23 mouse cellular contexts compared by ENCODE assay signal in genomic region chr6:62205013-62205412, GRCm38 (mm10).
DNase-seq lines count a peak whose midpoint lies in the region; ATAC-seq and TF ChIP-seq lines count a peak whose summit lies in the region.
"Had no signal": no experiment of that assay in that cellular context is flagged by ENCODE, and none has a peak within 500 bp of the region (broad histone marks: within the 10 kb centered on the region; RNA-seq: fewer than 3 reads in every experiment).

No protein-coding gene starts in this region.

- no peak for TF ChIP-seq CTCF in lung, adult 2 months (IDR thresholded peaks at IDR 0.05; ENCODE audit: insufficient read depth, low read length)

- H3K4me3 ChIP-seq in midbrain, embryonic 14.5 days (replicated peaks; ENCODE audit: low read depth, low read length), result no peak overlapping the region
- no peak overlapping the region for H3K4me3 ChIP-seq in midbrain, embryonic 11.5 days (ENCODE audit: low read depth, low read length)
- H3K4me3 ChIP-seq in lung, adult 2 months (replicated peaks; ENCODE audit: extremely low read depth, low read depth, low read length), result no peak overlapping the region
- H3K4me3 ChIP-seq: embryonic facial prominence, embryonic 15.5 days; heart, embryonic 13.5 days; left cerebral cortex, adult 2 months; limb, embryonic 10.5 days; myocyte had no signal

- no peak overlapping the region for H3K9ac ChIP-seq in midbrain, embryonic 14.5 days (replicated peaks; ENCODE audit: low read length)
- H3K9ac ChIP-seq in midbrain, embryonic 11.5 days (ENCODE audit: low read length), result no peak overlapping the region
- H3K9ac ChIP-seq: embryonic facial prominence, embryonic 15.5 days; heart, embryonic 13.5 days had no signal

- no peak overlapping the region for H3K27ac ChIP-seq in midbrain, embryonic 14.5 days (replicated peaks; ENCODE audit: low read depth, low read length)
- H3K27ac ChIP-seq in midbrain, embryonic 11.5 days (ENCODE audit: low read depth, low read length), result no peak overlapping the region
- H3K27ac ChIP-seq: embryonic facial prominence, embryonic 15.5 days; heart, embryonic 13.5 days; left cerebral cortex, adult 2 months; limb, embryonic 10.5 days had no signal

- no peaks in the 10 kb centered on the region for H3K9me3 ChIP-seq in midbrain, embryonic 14.5 days (ENCODE audit: control insufficient read depth, low read length)
- no peaks in the 10 kb centered on the region for H3K9me3 ChIP-seq in midbrain, embryonic 11.5 days (ENCODE audit: control insufficient read depth, low read length)
- H3K9me3 ChIP-seq: embryonic facial prominence, embryonic 15.5 days; heart, embryonic 13.5 days; limb, embryonic 10.5 days had no signal

- H3K27me3 ChIP-seq in midbrain, embryonic 14.5 days (ENCODE audit: control insufficient read depth, insufficient read depth, low read length), result no peaks in the 10 kb centered on the region
- H3K27me3 ChIP-seq in midbrain, embryonic 11.5 days (ENCODE audit: control insufficient read depth, insufficient read depth, low read length), result no peaks in the 10 kb centered on the region
- H3K27me3 ChIP-seq: embryonic facial prominence, embryonic 15.5 days; heart, embryonic 13.5 days had no signal

- no peak overlapping the region for H3K4me2 ChIP-seq in midbrain, embryonic 14.5 days (ENCODE audit: low read length)
- H3K4me2 ChIP-seq in midbrain, embryonic 11.5 days, result no peak overlapping the region
- H3K4me2 ChIP-seq: embryonic facial prominence, embryonic 15.5 days; heart, embryonic 13.5 days had no signal

- peak; percentile 9 for DNase-seq in embryo, embryonic 11 days
- no peak for DNase-seq in embryo, embryonic 10 days (ENCODE audit: low spot score)
- peak; percentile 15 for DNase-seq in midbrain, embryonic 14.5 days
- DNase-seq in midbrain, embryonic 11.5 days (ENCODE audit: low spot score, missing footprints), result no peak
- peak; percentile 71 for DNase-seq in cerebellum, adult 11-12 months
- DNase-seq in cerebellum, postnatal 14 days, result peak; percentile 73 to 91
- no peak for DNase-seq in lung, adult 2 months
- DNase-seq: adrenal gland, postnatal 14 days; gastrocnemius, postnatal 14 days; heart, adult 18-20 months; kidney, adult 9 months; kidney, postnatal 25 days; lung, adult 18-20 months; right cerebral cortex, postnatal 25 days had no signal

- ATAC-seq in midbrain, embryonic 14.5 days (ENCODE audit: low FRiP score, low TSS enrichment), result no peak
- ATAC-seq in midbrain, embryonic 11.5 days (ENCODE audit: low FRiP score), result no peak
- ATAC-seq in megakaryocyte, adult 5-6 weeks (ENCODE audit: poor library complexity, severe bottlenecking), result no peak
- ATAC-seq: activated CD4-positive, CD25-positive, alpha-beta regulatory T cell, adult 4 months; CD4-positive, CD25-positive, alpha-beta regulatory T cell, adult 4 months; Patski had no signal

- TF ChIP-seq POLR2A in lung, adult 2 months (IDR thresholded peaks at IDR 0.05; ENCODE audit: borderline replicate concordance, extremely low read depth, low read depth, low read length), result no peak

- H3K36me3 ChIP-seq in midbrain, embryonic 14.5 days (ENCODE audit: control insufficient read depth, insufficient read depth, low read length), result no peaks in the 10 kb centered on the region
- H3K36me3 ChIP-seq in midbrain, embryonic 11.5 days (ENCODE audit: control insufficient read depth, insufficient read depth, low read length), result no peaks in the 10 kb centered on the region
- H3K36me3 ChIP-seq: embryonic facial prominence, embryonic 15.5 days; heart, embryonic 13.5 days; limb, embryonic 10.5 days had no signal

- no peaks in the 10 kb centered on the region for H3K4me1 ChIP-seq in midbrain, embryonic 14.5 days (ENCODE audit: control insufficient read depth, insufficient read depth, low read length)
- no peaks in the 10 kb centered on the region for H3K4me1 ChIP-seq in midbrain, embryonic 11.5 days (ENCODE audit: control insufficient read depth, insufficient read depth, low read length)
- no peaks in the 10 kb centered on the region for H3K4me1 ChIP-seq in lung, adult 2 months (ENCODE audit: control insufficient read depth, insufficient read depth, low read length)
- H3K4me1 ChIP-seq: embryonic facial prominence, embryonic 15.5 days; heart, embryonic 13.5 days; limb, embryonic 10.5 days had no signal

- WGBS in midbrain, embryonic 14.5 days, result 43% methylated on average over 2 of the region's 2 CpGs
- WGBS in midbrain, embryonic 11.5 days, result 47% methylated on average over 2 of the region's 2 CpGs
- 55% methylated on average over 2 of the region's 2 CpGs for WGBS in lung, adult 2 months

Comparison
In these comparisons a context has a peak if more than half of its experiments do, and no peak if none do; other contexts are left out.
1. DNase-seq: peak in embryo, embryonic 11 days (single experiment), midbrain, embryonic 14.5 days (single experiment), cerebellum, adult 11-12 months (single experiment) and cerebellum, postnatal 14 days (2 of 2); none in embryo, embryonic 10 days (single experiment), midbrain, embryonic 11.5 days (single experiment) and lung, adult 2 months (single experiment).